Comparison of ENCODE assay signal across 14 mouse cellular contexts in genomic region chr10:107615460-107615859, GRCm38 (mm10).
"Had no signal": no experiment of that assay in that cellular context is flagged by ENCODE, and none has a peak within 500 bp of the region (broad histone marks: within the 10 kb centered on the region; RNA-seq: fewer than 3 reads in every experiment).

No protein-coding gene starts in this region.

- H3K36me3 ChIP-seq: limb, embryonic 15.5 days; liver, embryonic 13.5 days; lung, embryonic 15.5 days; midbrain, embryonic 12.5 days had no signal

- H3K9ac ChIP-seq: limb, embryonic 15.5 days; liver, embryonic 13.5 days; liver, postnatal 0 days; lung, embryonic 15.5 days; midbrain, embryonic 12.5 days had no signal

- H3K9me3 ChIP-seq: limb, embryonic 15.5 days; liver, embryonic 13.5 days; lung, embryonic 15.5 days; midbrain, embryonic 12.5 days had no signal

- H3K4me1 ChIP-seq: limb, embryonic 15.5 days; liver, embryonic 13.5 days; lung, embryonic 15.5 days; midbrain, embryonic 12.5 days had no signal

- H3K27ac ChIP-seq: kidney, postnatal 0 days; layer of hippocampus, adult 2 months; limb, embryonic 15.5 days; liver, embryonic 13.5 days; lung, embryonic 15.5 days; midbrain, embryonic 12.5 days had no signal

- ATAC-seq: liver, postnatal 0 days; midbrain, embryonic 16.5 days had no signal

- H3K4me3 ChIP-seq: layer of hippocampus, adult 2 months; limb, embryonic 15.5 days; liver, embryonic 13.5 days; lung, embryonic 15.5 days; midbrain, embryonic 12.5 days had no signal

- DNase-seq: kidney, adult 8-10 months; kidney, postnatal 36 days; left cerebral cortex, postnatal 4 days; liver, embryonic 13.5 days; liver, postnatal 0 days; right cerebral cortex, adult 18-20 months; right cerebral cortex, postnatal 25 days; thymus, postnatal 14 days had no signal

- H3K27me3 ChIP-seq: limb, embryonic 15.5 days; liver, embryonic 13.5 days; lung, embryonic 15.5 days; midbrain, embryonic 12.5 days had no signal

- H3K4me2 ChIP-seq: limb, embryonic 15.5 days; liver, embryonic 13.5 days; lung, embryonic 15.5 days; midbrain, embryonic 12.5 days had no signal
